Mouse (Mus musculus) hindlimb bud, embryonic 11.5 days (tissue): Measurements from ENCODE around the gene Foxred1.

ENCODE experiments used
- DNase-seq: peaks from one replicate; pipeline ENCODE4 v3.0.0-alpha.2; 2012; ENCODE audit warnings: low read depth, low spot score; ENCODE audit errors: extremely low spot score

Gene Foxred1

GRCm38 (mm10) chr9:35194048-35194447 is 16.8 kb downstream of the Foxred1 start:
- DNase-seq: no peak

GRCm38 (mm10) chr9:35192983-35193542 is 17.8 kb downstream of the Foxred1 start:
- DNase-seq: no peak

DNA sequence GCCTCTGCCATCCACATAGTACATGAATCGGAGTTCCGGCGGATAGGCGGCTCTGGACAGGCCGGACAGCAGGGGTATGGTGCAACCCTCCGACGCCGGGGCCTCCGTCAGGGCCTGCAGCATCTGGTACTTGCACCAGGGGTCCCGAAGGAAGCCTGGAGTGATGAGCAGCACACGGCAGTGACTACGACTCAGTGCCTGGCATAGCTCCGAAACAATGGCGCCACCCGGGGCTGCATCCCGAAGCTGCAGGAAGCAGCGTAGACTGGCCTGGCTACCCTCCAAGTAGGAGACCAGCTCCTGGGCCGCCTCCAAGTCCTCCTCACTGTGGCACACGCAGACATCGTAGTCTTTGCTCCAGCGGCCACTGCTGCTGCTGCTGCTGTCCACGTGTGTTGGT is 22.2 kb downstream of the Foxred1 start:
- DNase-seq: no peak

GRCm38 (mm10) chr9:35187351-35187903 is 23.4 kb downstream of the Foxred1 start:
- no peak for DNase-seq

GRCm38 (mm10) chr9:35186430-35186829 is 24.4 kb downstream of the Foxred1 start:
- no peak for DNase-seq

DNA sequence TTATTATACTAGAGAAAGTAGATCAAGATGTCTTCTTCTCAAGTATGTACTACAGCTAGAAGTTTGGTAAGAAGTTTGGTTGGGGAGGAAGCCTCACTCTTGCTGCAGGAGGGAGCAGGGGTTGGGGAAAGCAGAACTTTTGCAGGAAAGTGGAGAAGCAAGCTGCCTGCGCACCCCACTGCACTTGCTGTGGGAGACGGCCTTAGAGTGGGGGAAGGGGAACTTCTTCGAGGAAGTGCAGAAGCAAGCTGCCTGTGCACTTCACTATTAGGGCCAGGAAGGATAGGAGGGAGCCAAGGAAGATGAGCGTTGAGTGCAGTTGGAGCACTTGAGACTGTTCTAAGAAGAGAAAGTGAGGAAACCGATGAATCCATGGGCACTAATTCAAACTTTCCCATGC is 27.5 kb downstream of the Foxred1 start:
- no peak for DNase-seq

DNA sequence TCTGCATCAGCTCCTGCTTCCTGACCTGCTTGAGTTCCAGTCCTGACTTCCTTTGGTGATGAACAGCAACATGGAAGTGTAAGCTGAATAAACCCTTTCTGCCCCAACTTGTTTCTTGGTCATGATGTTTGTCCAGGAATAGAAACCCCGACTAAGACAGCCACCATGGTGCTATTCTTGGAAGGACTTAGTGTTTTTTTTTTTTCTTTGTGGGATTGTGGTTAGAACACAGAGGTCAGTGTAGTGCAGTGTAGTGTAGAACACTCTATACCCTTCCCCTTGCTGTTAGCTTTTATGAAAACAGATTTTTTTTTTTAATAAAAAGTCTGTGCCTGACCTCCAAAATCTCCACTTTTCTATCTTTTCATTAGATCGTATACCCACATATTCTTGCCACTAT is 28.0 kb downstream of the Foxred1 start:
- DNase-seq: no peak

GRCm38 (mm10) chr9:35176124-35176659 is 34.7 kb downstream of the Foxred1 start:
- no peak for DNase-seq

GRCm38 (mm10) chr9:35175251-35176123 is 35.4 kb downstream of the Foxred1 start, which contains the start of gene Dcps:
Gene Dcps, minus strand, starts transcription at chr9:35176061.
- DNase-seq: peak; percentile 77

DNA sequence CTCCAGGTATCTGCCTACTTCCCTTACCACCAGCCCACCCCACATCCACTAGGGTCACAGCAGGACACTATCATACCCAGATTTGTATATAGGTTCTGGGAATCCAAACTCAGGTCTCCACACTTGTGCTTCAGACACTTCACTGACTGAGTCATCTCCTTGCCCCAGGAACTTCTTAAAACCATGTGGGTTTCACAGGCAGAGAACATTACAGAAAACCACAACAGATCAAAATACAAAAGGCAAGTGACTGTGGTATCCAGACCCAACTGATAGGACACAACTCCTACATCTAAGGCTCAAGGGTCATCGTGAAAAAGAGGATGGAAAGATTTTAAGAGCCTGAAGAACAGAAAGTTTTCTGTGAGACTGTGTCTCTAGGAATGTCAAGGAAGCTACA is 37.5 kb downstream of the Foxred1 start:
- DNase-seq: no peak

DNA sequence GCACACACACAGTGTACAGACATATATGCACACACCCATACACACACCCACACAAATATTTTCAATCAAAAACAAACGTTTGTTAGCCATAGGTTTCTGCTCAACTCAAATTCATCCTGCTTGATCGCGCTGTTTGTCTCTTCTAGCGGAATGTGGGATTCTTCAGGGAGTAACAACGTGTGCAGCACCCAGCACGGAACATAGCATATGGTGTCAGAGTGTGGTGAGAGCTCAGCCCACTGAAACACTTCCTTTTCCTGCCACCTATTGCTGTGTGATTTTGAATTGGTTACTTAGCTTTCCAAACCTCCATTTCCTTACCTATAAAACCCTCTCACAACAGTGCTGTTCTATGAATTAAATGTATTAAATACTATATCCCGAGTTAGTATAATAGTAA is 40.8 kb downstream of the Foxred1 start:
- no peak for DNase-seq

- DNase-seq: no peak
Observed at GRCm38 (mm10) chr9:35166798-35167635, 43.8 kb downstream of the Foxred1 start.

GRCm38 (mm10) chr9:35166144-35166797 is 44.6 kb downstream of the Foxred1 start:
- no peak for DNase-seq

- no peak for DNase-seq
Observed at GRCm38 (mm10) chr9:35164142-35164874, 46.5 kb downstream of the Foxred1 start.

GRCm38 (mm10) chr9:35163011-35163690 is 47.7 kb downstream of the Foxred1 start:
- no peak for DNase-seq

DNA sequence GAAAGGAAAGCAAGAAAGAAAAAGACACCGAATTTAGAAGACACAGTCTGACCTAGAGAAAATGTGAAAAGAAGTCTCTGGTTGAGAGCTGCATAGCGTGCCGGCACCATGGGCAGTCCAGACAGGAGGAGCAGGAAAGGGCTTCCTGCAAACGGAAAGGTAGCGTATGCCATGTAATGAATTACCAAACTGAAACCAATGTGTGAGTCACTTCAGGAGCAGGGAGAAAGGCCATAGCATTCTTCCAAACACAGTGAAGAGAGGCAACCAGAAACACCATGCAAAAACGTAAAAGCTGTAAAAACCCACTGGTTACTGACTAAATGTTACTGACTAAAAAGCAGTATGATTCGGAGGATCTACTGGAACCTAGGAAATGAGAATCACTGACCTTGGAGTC is 49.1 kb downstream of the Foxred1 start:
- no peak for DNase-seq

- no peak for DNase-seq
Observed at GRCm38 (mm10) chr9:35160662-35161061, 50.2 kb downstream of the Foxred1 start.

DNA sequence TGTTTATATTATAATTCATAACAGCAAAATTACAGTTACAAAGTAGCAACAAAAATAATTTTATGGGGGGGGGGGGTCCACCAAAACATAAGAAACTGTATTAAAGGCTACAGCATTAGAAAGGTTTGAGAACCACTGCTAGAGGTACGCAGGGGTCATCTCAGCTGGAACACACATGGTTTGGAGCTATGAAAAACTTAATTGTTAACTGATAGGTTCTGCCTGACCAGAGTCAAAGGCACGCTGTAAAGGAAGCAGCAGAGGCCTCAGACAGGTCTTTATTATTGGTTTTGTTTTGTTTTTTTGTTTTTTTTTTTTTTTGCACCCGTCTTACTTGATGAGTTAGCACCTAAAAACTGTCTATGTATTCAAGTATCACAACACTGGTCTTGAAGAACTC is 52.4 kb downstream of the Foxred1 start:
- no peak for DNase-seq

- no peak for DNase-seq
Observed at GRCm38 (mm10) chr9:35156862-35157261, 54.0 kb downstream of the Foxred1 start.
